9 mouse cellular contexts compared by ENCODE assay signal in the genomic region with DNA sequence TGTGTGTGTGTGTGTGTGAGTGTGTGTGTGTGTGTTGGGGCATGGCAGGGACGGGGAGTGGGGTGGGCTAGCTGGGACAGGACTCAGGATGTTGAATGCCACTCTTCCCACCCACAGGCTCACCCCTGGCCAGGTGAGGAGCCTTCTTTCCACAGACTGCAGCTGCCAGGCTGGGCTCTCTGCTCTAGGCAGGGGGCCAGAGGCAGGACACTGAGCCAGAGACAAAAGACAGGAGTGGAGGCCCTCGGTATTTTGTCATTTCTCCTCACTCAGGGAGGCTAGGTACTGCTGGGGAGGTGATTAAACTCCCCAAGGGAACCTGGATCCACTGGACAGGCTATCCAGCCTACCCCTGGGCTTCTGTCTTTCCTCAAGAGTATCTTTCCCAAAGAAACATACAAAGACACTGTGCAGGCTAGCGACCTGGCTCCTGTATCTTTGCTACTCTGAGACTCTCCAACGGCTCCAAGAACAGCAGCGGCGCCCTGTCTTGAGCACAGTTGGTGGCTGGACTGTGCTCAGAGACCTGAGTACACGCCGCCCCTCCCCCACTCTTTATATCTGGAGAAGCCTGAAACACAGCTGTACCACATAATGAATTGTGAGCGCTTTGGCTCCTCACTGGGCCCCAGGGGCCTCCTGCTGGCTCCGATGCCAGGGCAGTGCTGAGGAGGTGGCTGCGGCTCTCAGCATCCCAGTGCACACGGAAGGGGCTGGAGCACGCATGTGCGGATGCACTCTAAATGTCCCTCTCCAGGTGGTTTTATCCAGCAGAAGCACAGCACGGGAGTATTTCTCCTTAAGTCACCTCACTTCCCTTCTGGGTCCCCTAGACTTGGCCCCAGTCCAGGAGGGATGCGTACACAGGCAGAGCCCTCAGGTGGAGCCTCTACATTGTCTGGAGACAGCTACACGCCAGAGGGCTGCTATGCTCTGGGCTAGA. TPM values are rescaled to one million over a fixed set of nuclear protein-coding genes. Genes with fewer than 3 reads are reported as not detected.
DNase-seq lines count a peak whose midpoint lies in the region; ATAC-seq and TF ChIP-seq lines count a peak whose summit lies in the region.
"Had no signal": no experiment of that assay in that cellular context is flagged by ENCODE, and none has a peak within 500 bp of the region (broad histone marks: within the 10 kb centered on the region; RNA-seq: fewer than 3 reads in every experiment).

No protein-coding gene starts in this region.

- DNase-seq in urinary bladder, postnatal 14 days (ENCODE audit: low spot score): peak; percentile 55
- DNase-seq in urinary bladder, adult 2 months (ENCODE audit: low spot score): no peak
- peak; percentile 69 for DNase-seq in limb, embryonic 10.5 days (ENCODE audit: low spot score)
- DNase-seq in urinary bladder, postnatal 10 days (ENCODE audit: low spot score): no peak
- no peak for DNase-seq in thymus, adult 2 months
- no peak for DNase-seq in cerebellum, adult 9-11 months

- no peaks in the 10 kb centered on the region for H3K27me3 ChIP-seq in heart, embryonic 15.5 days
- H3K27me3 ChIP-seq in limb, embryonic 10.5 days (ENCODE audit: low read depth, poor library complexity, severe bottlenecking): peaks cover 8% of the 10 kb centered on the region
- H3K27me3 ChIP-seq in neural tube, embryonic 14.5 days (ENCODE audit: control insufficient read depth, insufficient read depth, low read length): no peaks in the 10 kb centered on the region
- no peaks in the 10 kb centered on the region for H3K27me3 ChIP-seq in thymus, adult 2 months (ENCODE audit: control insufficient read depth, insufficient read depth, low read length)
- H3K27me3 ChIP-seq: Patski had no signal

- no peaks in the 10 kb centered on the region for H3K9me3 ChIP-seq in heart, embryonic 15.5 days (replicated peaks)
- H3K9me3 ChIP-seq in limb, embryonic 10.5 days (replicated peaks): no peaks in the 10 kb centered on the region
- no peaks in the 10 kb centered on the region for H3K9me3 ChIP-seq in neural tube, embryonic 14.5 days (ENCODE audit: control insufficient read depth, low read length)

- peak overlapping the region; percentile 12 for H3K9ac ChIP-seq in heart, embryonic 15.5 days
- peak overlapping the region; percentile 26 for H3K9ac ChIP-seq in neural tube, embryonic 14.5 days (replicated peaks; ENCODE audit: low read depth, low read length)

- no peak; the same call in 1 of the 2 replicates for ATAC-seq in heart, embryonic 15.5 days (replicated peaks; ENCODE audit: insufficient number of reproducible peaks, insufficient read depth, low FRiP score, low read depth)
- peak; percentile 63; the same call in 1 of the 2 replicates for ATAC-seq in neural tube, embryonic 14.5 days (ENCODE audit: low read depth)
- ATAC-seq: Patski had no signal

- peaks cover 41% of the 10 kb centered on the region for H3K4me1 ChIP-seq in heart, embryonic 15.5 days (replicated peaks)
- peaks cover 61% of the 10 kb centered on the region for H3K4me1 ChIP-seq in limb, embryonic 10.5 days
- peaks cover 20% of the 10 kb centered on the region for H3K4me1 ChIP-seq in neural tube, embryonic 14.5 days (ENCODE audit: control insufficient read depth, insufficient read depth, low read length)
- no peaks in the 10 kb centered on the region; the same call in 1 of the 2 replicates for H3K4me1 ChIP-seq in thymus, adult 2 months (replicated peaks; ENCODE audit: control insufficient read depth, insufficient read depth, low read length)

- 26% methylated on average over 16 of the region's 17 CpGs for WGBS in heart, embryonic 15.5 days
- 38% methylated on average over 16 of the region's 17 CpGs for WGBS in limb, embryonic 10.5 days
- WGBS in neural tube, embryonic 14.5 days: 15% methylated on average over 17 of the region's 17 CpGs
- 75% methylated on average over 16 of the region's 17 CpGs for WGBS in thymus, adult 2 months

- peak overlapping the region; percentile 56 for H3K27ac ChIP-seq in heart, embryonic 15.5 days
- peak overlapping the region; percentile 84 for H3K27ac ChIP-seq in limb, embryonic 10.5 days
- peak overlapping the region; percentile 81 for H3K27ac ChIP-seq in neural tube, embryonic 14.5 days (ENCODE audit: low read depth, low read length)
- no peak overlapping the region for H3K27ac ChIP-seq in thymus, adult 2 months (ENCODE audit: control insufficient read depth, insufficient read depth, low read length)

- H3K4me3 ChIP-seq in heart, embryonic 15.5 days: no peak overlapping the region
- H3K4me3 ChIP-seq in limb, embryonic 10.5 days: peak overlapping the region; percentile 26
- H3K4me3 ChIP-seq in neural tube, embryonic 14.5 days (ENCODE audit: low read depth, low read length): no peak overlapping the region
- no peak overlapping the region for H3K4me3 ChIP-seq in thymus, adult 2 months (ENCODE audit: control insufficient read depth, insufficient read depth, low read length)

- TF ChIP-seq POLR2A in thymus, adult 2 months (IDR thresholded peaks at IDR 0.05; ENCODE audit: control insufficient read depth, extremely low read depth, insufficient read depth, low read length, poor library complexity): no peak

- H3K4me2 ChIP-seq in heart, embryonic 15.5 days: peak overlapping the region; percentile 13; the same call in 1 of the 2 replicates
- H3K4me2 ChIP-seq in neural tube, embryonic 14.5 days (ENCODE audit: low read depth, low read length): peak overlapping the region; percentile 23; the same call in 1 of the 2 replicates

- no peaks in the 10 kb centered on the region for H3K36me3 ChIP-seq in heart, embryonic 15.5 days
- H3K36me3 ChIP-seq in limb, embryonic 10.5 days: no peaks in the 10 kb centered on the region
- H3K36me3 ChIP-seq in neural tube, embryonic 14.5 days (ENCODE audit: control insufficient read depth, insufficient read depth, low read length): no peaks in the 10 kb centered on the region
- H3K36me3 ChIP-seq in thymus, adult 2 months (ENCODE audit: control insufficient read depth, insufficient read depth, low read length): no peaks in the 10 kb centered on the region

- no peak for TF ChIP-seq CTCF in thymus, adult 2 months (IDR thresholded peaks at IDR 0.05; ENCODE audit: borderline replicate concordance, control insufficient read depth, extremely low read depth, insufficient read depth, low read length, poor library complexity)

RNA-seq across cellular contexts. Expression of a gene that starts 7.9 kb away (rescaled TPM):
- polyA plus RNA-seq in urinary bladder, adult 2 months (2012; rRNA removed): not detected in 2 replicates
- polyA plus RNA-seq in heart, embryonic 15.5 days (2015; fragmentation: Nextera tagmentation; extraction: Ambion mirVana): 0.36 and 0.38 TPM in 2 replicates
- polyA plus RNA-seq in limb, embryonic 10.5 days (2016; fragmentation: Nextera tagmentation; extraction: Ambion mirVana): 0.16 TPM in 1 of 2 replicates, not detected in the other
- polyA plus RNA-seq in neural tube, embryonic 14.5 days (2014; fragmentation: Nextera tagmentation; extraction: Ambion mirVana): 1.7 TPM in 2 replicates
- polyA plus RNA-seq in thymus, adult 2 months (2012; rRNA removed): 0.39 TPM in 1 of 2 replicates, not detected in the other

RNA-seq across cellular contexts. Expression of a gene that starts 43.1 kb away (rescaled TPM):
- 27.5 and 30.2 TPM in 2 replicates for polyA plus RNA-seq in urinary bladder, adult 2 months (2012; rRNA removed)
- polyA plus RNA-seq in heart, embryonic 15.5 days (2015; fragmentation: Nextera tagmentation; extraction: Ambion mirVana): 8.9 and 10.8 TPM in 2 replicates
- polyA plus RNA-seq in limb, embryonic 10.5 days (2016; fragmentation: Nextera tagmentation; extraction: Ambion mirVana): 6.7 and 8.1 TPM in 2 replicates
- 19.2 and 23.3 TPM in 2 replicates for polyA plus RNA-seq in neural tube, embryonic 14.5 days (2014; fragmentation: Nextera tagmentation; extraction: Ambion mirVana)
- 202 and 226 TPM in 2 replicates for polyA plus RNA-seq in thymus, adult 2 months (2012; rRNA removed)

Comparison
In these comparisons a context has a peak if more than half of its experiments do, and no peak if none do; other contexts are left out.
1. DNase-seq: peak in urinary bladder, postnatal 14 days (single experiment) and limb, embryonic 10.5 days (single experiment); none in urinary bladder, adult 2 months (single experiment), urinary bladder, postnatal 10 days (single experiment), thymus, adult 2 months (single experiment) and cerebellum, adult 9-11 months (single experiment).